Mouse (Mus musculus) ES-Bruce4 (cell line): Measurements from ENCODE around the gene Ing3. TPM values are rescaled to one million over a fixed set of nuclear protein-coding genes. Genes with fewer than 3 reads are reported as not detected.

ENCODE experiments used
- H3K27ac ChIP-seq: 2 replicates; pipeline ENCODE4 v1.5.1; 2012; ENCODE audit warnings: low read length, inconsistent platforms; ENCODE audit not compliant: insufficient read depth
- H3K27me3 ChIP-seq: 2 replicates; pipeline ENCODE4 v1.6.1; 2012; ENCODE audit warnings: mild to moderate bottlenecking, low read length, inconsistent platforms; ENCODE audit not compliant: control insufficient read depth, poor library complexity, insufficient read depth, severe bottlenecking
- H3K36me3 ChIP-seq: 2 replicates; pipeline ENCODE4 v1.6.1; 2012; ENCODE audit warnings: inconsistent platforms, mild to moderate bottlenecking, low read length, moderate library complexity; ENCODE audit not compliant: control insufficient read depth, poor library complexity, insufficient read depth, severe bottlenecking
- H3K4me1 ChIP-seq: one replicate; pipeline ENCODE4 v1.8.1; 2011; ENCODE audit warnings: low read length; ENCODE audit not compliant: control insufficient read depth, insufficient read depth
- H3K4me3 ChIP-seq: 2 replicates; pipeline ENCODE4 v1.5.1; 2011; ENCODE audit warnings: low read depth, mild to moderate bottlenecking, low read length
- H3K9ac ChIP-seq: 2 replicates; pipeline ENCODE4 v1.6.1; 2012; ENCODE audit warnings: low read depth, mild to moderate bottlenecking, inconsistent platforms; ENCODE audit not compliant: poor library complexity, severe bottlenecking
- H3K9me3 ChIP-seq: replicated peaks from 2 replicates; pipeline ENCODE4 v1.6.1; 2012; ENCODE audit warnings: mild to moderate bottlenecking, low read length, inconsistent platforms; ENCODE audit not compliant: control insufficient read depth, poor library complexity, insufficient read depth, severe bottlenecking
- CTCF ChIP-seq: IDR thresholded peaks from one replicate; pipeline ENCODE4 v1.8.1; 2011; ENCODE audit warnings: low read depth, low read length
- EP300 ChIP-seq: IDR thresholded peaks from 2 replicates; pipeline ENCODE4 v1.6.1; 2011; ENCODE audit warnings: low read depth, low read length; ENCODE audit not compliant: insufficient read depth
- POLR2A ChIP-seq: IDR thresholded peaks from one replicate; pipeline ENCODE4 v1.8.1; 2011; ENCODE audit warnings: low read length; ENCODE audit not compliant: insufficient read depth
- polyA plus RNA-seq: library from polyadenylated mRNA; stranded (reverse); fragments of >200 nt; gene quantifications from 2 replicates; pipeline ENCODE4 v1.2.4, GENCODE M21; 2011; ENCODE audit warnings: low read depth; ENCODE audit not compliant: missing spikeins, insufficient read depth, insufficient read length

Gene Ing3
- polyA plus RNA-seq, 1 experiment, result 26.1 TPM

GRCm38 (mm10) chr6:21999025-21999424, 49.7 kb downstream of the Ing3 start:
- H3K27me3 ChIP-seq, result no peaks in the 10 kb centered on the region
- peaks cover 2% of the 10 kb centered on the region for H3K4me1 ChIP-seq
- H3K36me3 ChIP-seq, result no peaks in the 10 kb centered on the region
- TF ChIP-seq POLR2A, result no peak
- TF ChIP-seq EP300, result no peak
- TF ChIP-seq CTCF, result no peak
- no peak overlapping the region for H3K4me3 ChIP-seq
- no peak overlapping the region for H3K27ac ChIP-seq
- H3K9ac ChIP-seq, result no peak overlapping the region
- no peaks in the 10 kb centered on the region for H3K9me3 ChIP-seq

- Histone ChIP-seq H3K27me3 (no peaks in the 10 kb centered on the region), H3K36me3 (no peaks in the 10 kb centered on the region), H3K9ac (no peak overlapping the region), H3K9me3 (no peaks in the 10 kb centered on the region), H3K4me1 (peaks cover 2% of the 10 kb centered on the region), H3K4me3 (no peak overlapping the region), H3K27ac (no peak overlapping the region)
- TF ChIP-seq POLR2A, result no peak
- no peak for TF ChIP-seq EP300
- no peak for TF ChIP-seq CTCF
Measured at GRCm38 (mm10) chr6:22000086-22000485, 50.7 kb downstream of the Ing3 start.

- no peak overlapping the region for H3K9ac ChIP-seq
- H3K36me3 ChIP-seq, result no peaks in the 10 kb centered on the region
- no peak overlapping the region for H3K27ac ChIP-seq
- no peak overlapping the region for H3K4me3 ChIP-seq
- H3K9me3 ChIP-seq, result no peaks in the 10 kb centered on the region
- H3K27me3 ChIP-seq, result no peaks in the 10 kb centered on the region
- TF ChIP-seq POLR2A (no peak), CTCF (no peak), EP300 (no peak)
- peaks cover 2% of the 10 kb centered on the region for H3K4me1 ChIP-seq
Measured at GRCm38 (mm10) chr6:22000881-22001280, 51.5 kb downstream of the Ing3 start.

GRCm38 (mm10) chr6:22001284-22001916, 52.0 kb downstream of the Ing3 start:
- peaks cover 2% of the 10 kb centered on the region for H3K4me1 ChIP-seq
- H3K27me3 ChIP-seq, result no peaks in the 10 kb centered on the region
- H3K9ac ChIP-seq, result no peak overlapping the region
- H3K4me3 ChIP-seq, result no peak overlapping the region
- no peak for TF ChIP-seq POLR2A
- no peak for TF ChIP-seq EP300
- no peak for TF ChIP-seq CTCF
- no peaks in the 10 kb centered on the region for H3K36me3 ChIP-seq
- H3K9me3 ChIP-seq, result no peaks in the 10 kb centered on the region
- H3K27ac ChIP-seq, result no peak overlapping the region

GRCm38 (mm10) chr6:22002521-22003199, 53.3 kb downstream of the Ing3 start:
- Histone ChIP-seq H3K27ac (no peak overlapping the region), H3K9me3 (no peaks in the 10 kb centered on the region), H3K27me3 (no peaks in the 10 kb centered on the region), H3K36me3 (no peaks in the 10 kb centered on the region), H3K9ac (no peak overlapping the region), H3K4me3 (no peak overlapping the region), H3K4me1 (peaks cover 2% of the 10 kb centered on the region)
- no peak for TF ChIP-seq EP300
- TF ChIP-seq CTCF, result no peak
- no peak for TF ChIP-seq POLR2A

- Histone ChIP-seq H3K4me1 (peaks cover 4% of the 10 kb centered on the region), H3K9me3 (no peaks in the 10 kb centered on the region), H3K36me3 (no peaks in the 10 kb centered on the region), H3K27me3 (no peaks in the 10 kb centered on the region), H3K27ac (no peak overlapping the region), H3K9ac (no peak overlapping the region), H3K4me3 (no peak overlapping the region)
- TF ChIP-seq EP300 (no peak), CTCF (no peak), POLR2A (no peak)
Measured at GRCm38 (mm10) chr6:22003200-22003587, 53.8 kb downstream of the Ing3 start.
